Mouse (Mus musculus) cortical plate, adult 2 months (tissue): Measurements from ENCODE around the gene Mgat5b.

Experiments
- CTCF ChIP-seq: fragments of 200-500 bp; IDR thresholded peaks from 2 replicates; pipeline ENCODE4 v1.5.1; 2011; ENCODE audit warnings: mild to moderate bottlenecking, control low read depth, low read length; ENCODE audit not compliant: insufficient read depth; ENCODE audit errors: extremely low read depth
- POLR2A ChIP-seq: fragments of 200-500 bp; IDR thresholded peaks from 2 replicates; pipeline ENCODE4 v1.6.1; 2011; ENCODE audit warnings: mild to moderate bottlenecking, low read length, control low read depth; ENCODE audit not compliant: insufficient read depth; ENCODE audit errors: extremely low read depth

DNA sequence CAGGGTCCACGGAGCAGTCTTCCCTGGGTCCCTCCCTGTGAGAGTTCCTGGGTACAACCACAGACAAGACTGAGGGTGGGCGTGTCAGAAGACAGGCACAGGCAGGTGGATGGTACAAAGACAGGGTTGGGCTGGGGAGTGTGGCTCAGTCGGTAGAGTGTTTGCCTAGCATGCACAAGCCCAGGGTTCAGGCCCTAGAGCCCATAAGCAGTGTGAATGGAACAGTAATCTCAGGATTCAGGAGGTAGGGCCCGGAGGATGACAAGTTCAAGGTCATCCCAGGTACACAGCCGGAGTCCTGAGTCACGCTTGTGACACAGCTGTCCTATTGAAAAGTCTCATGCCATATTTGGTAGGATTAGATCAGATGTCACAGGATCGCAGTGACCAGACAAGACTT is 55.7 kb downstream of the Mgat5b start:
- TF ChIP-seq CTCF: no peak
- no peak for TF ChIP-seq POLR2A
